Mouse (Mus musculus) hindlimb bud, embryonic 11.5 days (tissue): ENCODE measurements around the gene Zfp697.
"Not testable (repeated sequence)": the region's sequence is repeated elsewhere in the genome, so short reads cannot be mapped to it uniquely, and the experiment has no call there.

Source experiments
- DNase-seq: peaks from one replicate; pipeline ENCODE4 v3.0.0-alpha.2; 2012; ENCODE audit warnings: low read depth, low spot score; ENCODE audit errors: extremely low spot score

Gene Zfp697

GRCm38 (mm10) chr3:98418991-98419785 is 36.9 kb downstream of the Zfp697 start:
- no peak for DNase-seq

- DNase-seq, result no peak
Observed at GRCm38 (mm10) chr3:98419786-98420070, 37.5 kb downstream of the Zfp697 start.

GRCm38 (mm10) chr3:98422926-98423325 is 40.7 kb downstream of the Zfp697 start:
- DNase-seq, result no peak

GRCm38 (mm10) chr3:98426749-98427148 is 44.5 kb downstream of the Zfp697 start:
- DNase-seq, result no peak

- no peak for DNase-seq
Observed at GRCm38 (mm10) chr3:98427260-98427599, 45.0 kb downstream of the Zfp697 start.

GRCm38 (mm10) chr3:98427600-98428448 is 45.6 kb downstream of the Zfp697 start:
- no peak for DNase-seq

- DNase-seq, result no peak
Observed at GRCm38 (mm10) chr3:98428449-98428775, 46.2 kb downstream of the Zfp697 start.

- no peak for DNase-seq
Observed at GRCm38 (mm10) chr3:98428928-98429525, 46.8 kb downstream of the Zfp697 start.

GRCm38 (mm10) chr3:98434088-98434816 is 52.0 kb downstream of the Zfp697 start:
- DNase-seq, result no peak

GRCm38 (mm10) chr3:98435030-98435429 is 52.8 kb downstream of the Zfp697 start:
- no peak for DNase-seq

GRCm38 (mm10) chr3:98442245-98442644 is 60.0 kb downstream of the Zfp697 start:
- DNase-seq, result not testable (repeated sequence)

- not testable (repeated sequence) for DNase-seq
Observed at GRCm38 (mm10) chr3:98443149-98443779, 61.0 kb downstream of the Zfp697 start.

GRCm38 (mm10) chr3:98443924-98444323 is 61.7 kb downstream of the Zfp697 start:
- not testable (repeated sequence) for DNase-seq

GRCm38 (mm10) chr3:98453786-98454185 is 71.5 kb downstream of the Zfp697 start:
- not testable (repeated sequence) for DNase-seq

- DNase-seq, result not testable (repeated sequence)
Observed at GRCm38 (mm10) chr3:98457026-98457425, 74.8 kb downstream of the Zfp697 start, which contains the start of gene Gm4450. Gene Gm4450, minus strand, starts transcription at chr3:98457126.

- not testable (repeated sequence) for DNase-seq
Observed at GRCm38 (mm10) chr3:98469323-98469722, 87.1 kb downstream of the Zfp697 start.

- DNase-seq, result not testable (repeated sequence)
Observed at GRCm38 (mm10) chr3:98471057-98471456, 88.8 kb downstream of the Zfp697 start.

- not testable (repeated sequence) for DNase-seq
Observed at GRCm38 (mm10) chr3:98471499-98471898, 89.2 kb downstream of the Zfp697 start.

- not testable (repeated sequence) for DNase-seq
Observed at GRCm38 (mm10) chr3:98494184-98494583, 111.9 kb downstream of the Zfp697 start.

- not testable (repeated sequence) for DNase-seq
Observed at GRCm38 (mm10) chr3:98495055-98495454, 112.8 kb downstream of the Zfp697 start.

- DNase-seq, result not testable (repeated sequence)
Observed at GRCm38 (mm10) chr3:98496762-98497161, 114.5 kb downstream of the Zfp697 start.
